Mouse (Mus musculus): Measurements from ENCODE around the gene Slc39a2.

The Slc39a2 gene

DNA sequence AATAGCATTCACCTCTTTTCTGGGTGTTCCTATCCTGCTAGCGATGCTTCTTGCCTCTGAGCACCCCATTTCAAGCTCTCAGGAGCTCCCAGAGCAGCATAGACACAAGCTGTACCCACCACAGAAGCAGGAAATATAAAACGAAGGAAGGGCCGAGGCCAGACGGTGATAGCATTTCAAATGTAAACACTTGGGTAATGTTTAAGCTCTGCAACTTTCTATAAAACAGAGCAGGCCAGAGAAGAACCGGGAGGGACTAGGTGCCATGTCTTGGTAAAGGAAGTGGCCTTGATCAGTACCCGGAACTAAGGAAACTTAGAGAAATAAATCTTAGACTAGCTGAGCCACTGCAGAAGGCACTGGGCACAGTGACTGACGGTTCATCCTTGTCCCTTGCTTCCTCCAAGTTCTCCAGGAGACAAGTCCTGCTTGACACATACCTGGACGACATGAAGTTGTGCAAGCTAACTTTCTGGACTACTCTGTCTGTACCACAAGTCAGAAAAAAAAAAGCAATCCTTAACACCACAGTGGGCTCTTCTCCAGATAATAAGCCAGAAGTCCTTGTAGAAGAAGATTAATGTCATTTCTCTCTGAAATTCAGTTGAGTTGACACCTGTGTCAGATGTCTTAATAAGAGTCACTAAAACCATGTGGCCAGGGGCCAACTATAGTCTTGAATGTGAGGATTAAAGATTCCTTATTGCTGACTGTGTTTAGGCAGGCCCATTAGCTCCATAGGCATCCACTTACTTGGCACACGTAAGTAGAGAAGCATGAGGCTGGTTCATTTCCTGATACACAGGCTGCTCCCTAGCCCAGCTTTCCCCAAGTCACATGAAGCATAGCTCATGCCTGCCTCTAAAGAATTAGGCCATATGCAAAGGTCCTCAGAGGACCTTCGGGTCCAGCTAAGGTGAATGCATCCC is 39.7 kb downstream of the Slc39a2 start:
- DNase-seq (ENCODE audit: low spot score in 2 of 2) = no peak

GRCm38 (mm10) chr14:51939005-51939404 is 46.3 kb downstream of the Slc39a2 start:
- no peak for DNase-seq (ENCODE audit: low spot score in 2 of 2)

- DNase-seq (ENCODE audit: low spot score in 2 of 2) = no peak
Observed at GRCm38 (mm10) chr14:51940944-51941560, 48.4 kb downstream of the Slc39a2 start.

- DNase-seq (ENCODE audit: low spot score in 2 of 2) = no peak
Observed at GRCm38 (mm10) chr14:51941577-51941976, 48.9 kb downstream of the Slc39a2 start.

DNA sequence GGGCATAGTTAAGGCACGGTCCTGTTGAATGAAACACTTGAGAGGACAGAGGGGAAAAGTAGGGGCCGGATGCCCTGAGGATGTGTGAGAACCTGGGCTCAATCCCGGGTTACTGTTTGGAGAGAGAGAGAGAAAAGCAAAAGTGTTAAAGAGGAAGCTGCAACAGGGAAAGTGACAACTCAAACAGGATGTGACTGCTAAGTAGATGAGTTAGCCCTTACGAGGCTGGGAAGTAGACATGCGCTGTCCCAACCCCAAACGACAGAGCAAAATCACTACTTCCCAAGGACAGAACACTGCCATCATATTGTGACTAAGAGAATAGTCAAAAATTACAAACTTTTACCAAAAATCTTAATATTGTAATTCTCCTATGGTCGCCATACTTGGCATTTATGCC is 49.5 kb downstream of the Slc39a2 start:
- no peak for DNase-seq (ENCODE audit: low spot score in 2 of 2)

DNA sequence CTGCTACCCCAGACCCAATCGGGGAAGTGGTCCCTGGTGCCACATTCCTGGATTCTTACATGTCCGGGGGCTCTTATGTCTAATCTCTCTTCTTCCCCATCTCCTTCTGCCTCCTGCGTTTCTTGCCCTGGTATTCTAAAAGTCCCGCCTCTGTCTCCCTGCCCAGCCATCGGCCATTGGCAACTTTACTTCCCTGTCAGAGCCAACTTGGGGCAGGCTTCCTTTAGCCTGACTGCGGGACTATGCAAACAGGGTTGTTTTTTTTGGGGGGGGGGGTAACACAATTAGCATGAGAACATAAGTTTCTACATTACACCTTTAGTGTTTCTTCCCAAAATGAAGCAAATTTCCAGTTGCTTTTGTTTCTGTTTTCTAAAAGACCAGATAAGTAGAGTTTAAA is 50.6 kb downstream of the Slc39a2 start:
- DNase-seq (ENCODE audit: low spot score in 2 of 2) = no peak
